Mouse (Mus musculus): Measurements from ENCODE around the gene Sfxn2. TPM values are rescaled to one million over a fixed set of nuclear protein-coding genes. Genes with fewer than 3 reads are reported as not detected.

Gene Sfxn2
- polyA plus RNA-seq, 1 experiment from 2014 or later = 15.6 TPM

- H3K9me3 ChIP-seq (ENCODE audit: control insufficient read depth, low read length) = no peaks in the 10 kb centered on the region
- H3K36me3 ChIP-seq (ENCODE audit: control insufficient read depth, insufficient read depth, low read length) = no peaks in the 10 kb centered on the region
- no peak overlapping the region for H3K4me2 ChIP-seq (ENCODE audit: low read depth, severe bottlenecking)
- H3K4me1 ChIP-seq (ENCODE audit: control insufficient read depth, insufficient read depth, low read length) = peaks cover 13% of the 10 kb centered on the region
- H3K27me3 ChIP-seq (ENCODE audit: control insufficient read depth, insufficient read depth, low read length) = no peaks in the 10 kb centered on the region
- no peak overlapping the region for H3K9ac ChIP-seq (ENCODE audit: low read length)
- no peak overlapping the region for H3K27ac ChIP-seq (replicated peaks; ENCODE audit: low read depth, low read length)
- H3K4me3 ChIP-seq (ENCODE audit: low read depth, low read length) = no peak overlapping the region
- WGBS = 87% methylated on average over 8 of the region's 8 CpGs
- no peak for DNase-seq (ENCODE audit: low spot score)
- ATAC-seq (ENCODE audit: insufficient number of reproducible peaks, low FRiP score, low TSS enrichment, low read depth) = no peak
Measured at GRCm38 (mm10) chr19:46617361-46617760, 44.2 kb downstream of the Sfxn2 start.

DNA sequence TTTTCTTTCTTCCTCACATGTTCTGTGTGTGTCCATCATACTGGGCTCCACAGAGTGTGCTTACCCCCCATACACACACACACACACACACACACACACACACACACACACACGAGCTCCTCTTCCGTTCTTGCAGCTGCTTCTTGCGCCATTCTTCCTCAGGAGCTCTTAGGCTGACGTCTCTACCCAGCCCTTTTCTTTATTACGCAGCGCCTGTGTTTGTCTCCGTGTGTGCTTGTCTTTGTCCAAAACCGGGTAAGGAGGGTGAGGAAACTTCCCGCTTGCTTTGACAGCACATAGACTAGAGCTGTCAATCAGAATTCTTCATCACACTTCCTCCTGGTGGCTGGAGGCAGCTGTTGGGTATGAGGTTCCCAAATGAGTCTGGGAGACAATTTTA lies 45.2 kb downstream of the Sfxn2 start:
- Histone ChIP-seq H3K27ac (replicated peaks; ENCODE audit: low read depth, low read length) (no peak overlapping the region), H3K36me3 (ENCODE audit: control insufficient read depth, insufficient read depth, low read length) (no peaks in the 10 kb centered on the region), H3K4me3 (ENCODE audit: low read depth, low read length) (no peak overlapping the region), H3K9ac (ENCODE audit: low read length) (no peak overlapping the region), H3K4me2 (ENCODE audit: low read depth, severe bottlenecking) (no peak overlapping the region), H3K27me3 (ENCODE audit: control insufficient read depth, insufficient read depth, low read length) (no peaks in the 10 kb centered on the region), H3K4me1 (ENCODE audit: control insufficient read depth, insufficient read depth, low read length) (peaks cover 21% of the 10 kb centered on the region), H3K9me3 (ENCODE audit: control insufficient read depth, low read length) (no peaks in the 10 kb centered on the region)
- DNase-seq (ENCODE audit: low spot score) (no peak), ATAC-seq (ENCODE audit: insufficient number of reproducible peaks, low FRiP score, low TSS enrichment, low read depth) (no peak)
- WGBS = 84% methylated on average over 9 of the region's 9 CpGs

DNA sequence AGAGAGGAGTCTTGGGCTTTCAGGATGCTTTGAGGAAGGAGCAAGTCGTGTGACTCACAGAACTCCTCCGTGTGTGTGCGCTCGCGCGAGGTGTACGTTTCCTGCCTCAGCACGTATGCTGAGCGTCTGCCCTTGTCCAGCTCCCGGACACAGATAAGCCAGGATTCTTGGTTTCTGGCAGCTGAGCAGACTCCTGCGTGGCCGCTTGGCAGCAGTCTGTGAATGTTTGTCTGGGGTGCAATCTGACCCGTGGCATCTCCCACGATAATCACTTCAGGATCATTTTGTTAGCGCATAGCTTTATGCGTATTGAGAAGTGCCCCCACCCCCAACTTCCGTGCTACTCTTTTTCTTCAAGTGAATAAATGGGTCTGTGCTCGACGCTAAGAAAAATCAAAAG lies 45.8 kb downstream of the Sfxn2 start:
- Histone ChIP-seq H3K27ac (replicated peaks; ENCODE audit: low read depth, low read length) (no peak overlapping the region), H3K4me1 (ENCODE audit: control insufficient read depth, insufficient read depth, low read length) (peaks cover 28% of the 10 kb centered on the region), H3K9ac (ENCODE audit: low read length) (no peak overlapping the region), H3K4me3 (ENCODE audit: low read depth, low read length) (no peak overlapping the region), H3K4me2 (ENCODE audit: low read depth, severe bottlenecking) (no peak overlapping the region), H3K36me3 (ENCODE audit: control insufficient read depth, insufficient read depth, low read length) (no peaks in the 10 kb centered on the region), H3K9me3 (ENCODE audit: control insufficient read depth, low read length) (no peaks in the 10 kb centered on the region), H3K27me3 (ENCODE audit: control insufficient read depth, insufficient read depth, low read length) (no peaks in the 10 kb centered on the region)
- WGBS = 90% methylated on average over 19 of the region's 19 CpGs
- ATAC-seq (ENCODE audit: insufficient number of reproducible peaks, low FRiP score, low TSS enrichment, low read depth) = no peak
- no peak for DNase-seq (ENCODE audit: low spot score)

DNA sequence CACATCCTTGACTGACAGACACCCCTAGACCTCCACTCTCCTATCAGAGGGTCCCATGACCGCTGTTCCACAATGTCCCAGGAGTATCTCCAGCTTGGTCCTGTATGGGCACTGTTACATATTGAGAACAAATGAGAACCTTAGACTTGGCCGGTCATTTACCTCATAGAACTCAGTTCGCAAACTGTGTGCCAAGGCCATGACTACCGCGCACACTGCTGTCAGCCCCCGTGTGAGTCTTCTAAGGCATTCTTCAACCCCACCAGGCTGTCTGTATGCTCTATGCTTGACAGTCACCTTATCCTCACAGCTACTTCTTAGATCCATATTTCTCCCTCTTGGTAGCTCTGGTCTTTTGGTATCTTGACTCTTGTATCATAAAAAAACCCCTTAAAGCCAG lies 46.4 kb downstream of the Sfxn2 start:
- peaks cover 33% of the 10 kb centered on the region for H3K4me1 ChIP-seq (ENCODE audit: control insufficient read depth, insufficient read depth, low read length)
- no peak overlapping the region for H3K27ac ChIP-seq (replicated peaks; ENCODE audit: low read depth, low read length)
- no peaks in the 10 kb centered on the region for H3K9me3 ChIP-seq (ENCODE audit: control insufficient read depth, low read length)
- H3K4me3 ChIP-seq (ENCODE audit: low read depth, low read length) = no peak overlapping the region
- H3K9ac ChIP-seq (ENCODE audit: low read length) = no peak overlapping the region
- WGBS = 94% methylated on average over 6 of the region's 6 CpGs
- H3K36me3 ChIP-seq (ENCODE audit: control insufficient read depth, insufficient read depth, low read length) = no peaks in the 10 kb centered on the region
- ATAC-seq (ENCODE audit: insufficient number of reproducible peaks, low FRiP score, low TSS enrichment, low read depth) (no peak), DNase-seq (ENCODE audit: low spot score) (no peak)
- no peaks in the 10 kb centered on the region for H3K27me3 ChIP-seq (ENCODE audit: control insufficient read depth, insufficient read depth, low read length)
- no peak overlapping the region for H3K4me2 ChIP-seq (ENCODE audit: low read depth, severe bottlenecking)

DNA sequence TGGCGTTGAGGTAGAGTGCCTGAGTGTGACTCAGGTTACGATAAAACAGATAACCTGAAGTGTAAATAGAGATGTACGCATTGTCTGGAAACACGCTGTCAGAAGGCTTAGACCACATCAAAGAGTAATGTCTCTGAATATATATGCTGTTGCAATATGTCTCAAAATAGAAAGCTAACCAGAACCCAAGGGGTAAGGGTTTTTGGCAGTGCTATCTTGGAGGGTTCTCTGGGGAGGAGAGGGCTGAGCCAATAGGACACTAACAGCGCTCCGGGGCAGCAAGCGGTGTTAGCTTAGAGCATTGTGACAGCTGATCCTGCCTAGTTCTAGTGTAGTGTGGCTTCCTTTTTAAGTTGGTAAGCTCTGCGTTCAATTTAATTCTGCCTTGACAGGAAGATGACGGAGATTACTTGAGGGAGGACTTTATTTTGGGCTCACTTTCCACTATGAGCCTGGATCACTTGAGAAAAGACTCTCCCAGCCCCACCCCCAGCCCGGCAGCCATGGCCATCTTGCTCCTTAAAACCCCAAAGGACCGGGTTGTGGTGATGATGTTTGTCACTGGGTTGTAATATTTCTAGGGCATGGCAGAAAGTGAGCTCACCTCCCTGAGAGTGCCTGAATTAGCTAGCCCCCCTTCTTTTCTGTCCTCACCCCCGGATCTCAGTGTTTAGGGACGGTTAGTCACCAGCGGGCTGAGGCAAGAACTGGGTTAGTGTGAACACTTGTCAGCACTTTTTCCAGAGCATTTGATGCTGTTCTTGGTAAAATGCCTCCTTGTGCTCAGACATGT lies 47.0 kb downstream of the Sfxn2 start:
- Histone ChIP-seq H3K36me3 (ENCODE audit: control insufficient read depth, insufficient read depth, low read length) (0 out of 2 replicates have a peak, but pooled peaks cover 3% of the 10 kb centered on the region), H3K4me2 (ENCODE audit: low read depth, severe bottlenecking) (no peak overlapping the region), H3K9ac (ENCODE audit: low read length) (no peak overlapping the region), H3K27ac (replicated peaks; ENCODE audit: low read depth, low read length) (no peak overlapping the region), H3K9me3 (ENCODE audit: control insufficient read depth, low read length) (no peaks in the 10 kb centered on the region), H3K4me1 (ENCODE audit: control insufficient read depth, insufficient read depth, low read length) (peaks cover 35% of the 10 kb centered on the region), H3K27me3 (ENCODE audit: control insufficient read depth, insufficient read depth, low read length) (no peaks in the 10 kb centered on the region), H3K4me3 (ENCODE audit: low read depth, low read length) (no peak overlapping the region)
- DNase-seq (ENCODE audit: low spot score) (no peak), ATAC-seq (ENCODE audit: insufficient number of reproducible peaks, low FRiP score, low TSS enrichment, low read depth) (no peak)
- WGBS = 84% methylated on average over 14 of the region's 14 CpGs

- no peak overlapping the region for H3K4me3 ChIP-seq (ENCODE audit: low read depth, low read length)
- H3K9ac ChIP-seq (ENCODE audit: low read length) = no peak overlapping the region
- H3K27ac ChIP-seq (replicated peaks; ENCODE audit: low read depth, low read length) = no peak overlapping the region; the same call in 1 of the 2 replicates
- peaks cover 37% of the 10 kb centered on the region for H3K4me1 ChIP-seq (ENCODE audit: control insufficient read depth, insufficient read depth, low read length)
- H3K9me3 ChIP-seq (ENCODE audit: control insufficient read depth, low read length) = no peaks in the 10 kb centered on the region
- no peaks in the 10 kb centered on the region for H3K27me3 ChIP-seq (ENCODE audit: control insufficient read depth, insufficient read depth, low read length)
- peaks cover 6% of the 10 kb centered on the region; the same call in 1 of the 2 replicates for H3K36me3 ChIP-seq (ENCODE audit: control insufficient read depth, insufficient read depth, low read length)
- 75% methylated on average over 19 of the region's 19 CpGs for WGBS
- DNase-seq (ENCODE audit: low spot score) = no peak
- no peak overlapping the region for H3K4me2 ChIP-seq (ENCODE audit: low read depth, severe bottlenecking)
- no peak for ATAC-seq (ENCODE audit: insufficient number of reproducible peaks, low FRiP score, low TSS enrichment, low read depth)
Measured at GRCm38 (mm10) chr19:46621236-46622183, 48.3 kb downstream of the Sfxn2 start.

GRCm38 (mm10) chr19:46622659-46623193 lies 49.6 kb downstream of the Sfxn2 start:
- no peak overlapping the region for H3K9ac ChIP-seq (ENCODE audit: low read length)
- H3K4me1 ChIP-seq (ENCODE audit: control insufficient read depth, insufficient read depth, low read length) = peaks cover 37% of the 10 kb centered on the region
- H3K9me3 ChIP-seq (ENCODE audit: control insufficient read depth, low read length) = no peaks in the 10 kb centered on the region
- peaks cover 6% of the 10 kb centered on the region; the same call in 1 of the 2 replicates for H3K36me3 ChIP-seq (ENCODE audit: control insufficient read depth, insufficient read depth, low read length)
- H3K4me2 ChIP-seq (ENCODE audit: low read depth, severe bottlenecking) = peak overlapping the region; percentile 54
- ATAC-seq (ENCODE audit: insufficient number of reproducible peaks, low FRiP score, low TSS enrichment, low read depth) = no peak; the same call in 1 of the 2 replicates
- peak overlapping the region; percentile 73 for H3K27ac ChIP-seq (replicated peaks; ENCODE audit: low read depth, low read length)
- H3K4me3 ChIP-seq (ENCODE audit: low read depth, low read length) = peak overlapping the region; percentile 25
- no peaks in the 10 kb centered on the region for H3K27me3 ChIP-seq (ENCODE audit: control insufficient read depth, insufficient read depth, low read length)
- no peak for DNase-seq (ENCODE audit: low spot score)
- WGBS = 40% methylated on average over 12 of the region's 12 CpGs

DNA sequence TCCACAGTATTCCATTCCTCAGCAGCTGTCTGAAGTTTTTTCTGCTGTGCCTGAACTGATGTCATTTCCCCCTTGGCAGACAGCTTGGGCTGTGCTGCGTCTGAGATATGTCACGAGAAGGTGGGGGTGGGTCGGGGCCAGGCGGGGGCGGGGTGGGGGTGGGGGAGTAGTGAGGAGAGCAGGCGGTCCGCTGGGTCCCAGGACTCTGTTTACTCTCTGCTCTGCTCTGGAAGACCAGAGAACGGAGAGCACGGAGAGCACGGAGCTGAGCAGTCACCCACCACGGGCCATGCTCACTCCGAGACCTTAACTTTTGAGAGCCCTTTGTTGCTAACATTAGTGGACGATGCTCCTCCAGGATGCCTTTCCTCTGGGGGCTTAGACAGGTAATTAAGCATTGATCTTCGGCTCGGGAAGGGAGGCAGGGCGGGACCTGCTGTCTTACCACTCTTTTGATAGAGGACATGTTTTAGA lies 50.1 kb downstream of the Sfxn2 start:
- no peaks in the 10 kb centered on the region for H3K27me3 ChIP-seq (ENCODE audit: control insufficient read depth, insufficient read depth, low read length)
- peak; percentile 54 for DNase-seq (ENCODE audit: low spot score)
- peak overlapping the region; percentile 25 for H3K4me3 ChIP-seq (ENCODE audit: low read depth, low read length)
- peak overlapping the region; percentile 73 for H3K27ac ChIP-seq (replicated peaks; ENCODE audit: low read depth, low read length)
- no peaks in the 10 kb centered on the region for H3K9me3 ChIP-seq (ENCODE audit: control insufficient read depth, low read length)
- peak overlapping the region; percentile 57 for H3K9ac ChIP-seq (ENCODE audit: low read length)
- ATAC-seq (ENCODE audit: insufficient number of reproducible peaks, low FRiP score, low TSS enrichment, low read depth) = peak; percentile 75; the same call in 1 of the 2 replicates
- 3% methylated on average over 16 of the region's 16 CpGs for WGBS
- peaks cover 37% of the 10 kb centered on the region for H3K4me1 ChIP-seq (ENCODE audit: control insufficient read depth, insufficient read depth, low read length)
- H3K36me3 ChIP-seq (ENCODE audit: control insufficient read depth, insufficient read depth, low read length) = peaks cover 6% of the 10 kb centered on the region; the same call in 1 of the 2 replicates
- H3K4me2 ChIP-seq (ENCODE audit: low read depth, severe bottlenecking) = peak overlapping the region; percentile 54

All from limb, embryonic 11.5 days (tissue).